ENCODE assay signal across 11 mouse cellular contexts in genomic region chr5:105589119-105589518, GRCm38 (mm10).
"Had no signal": no experiment of that assay in that cellular context is flagged by ENCODE, and none has a peak within 500 bp of the region (broad histone marks: within the 10 kb centered on the region; RNA-seq: fewer than 3 reads in every experiment).

No protein-coding gene starts in this region.

- DNase-seq: kidney, adult 11 months; kidney, adult 9 months; kidney, postnatal 10 days; left cerebral cortex, postnatal 4 days; lung, adult 2 months; lung, postnatal 36 days; retina, postnatal 1 day; right cerebral cortex, postnatal 14 days; thymus, postnatal 14 days had no signal

- ATAC-seq: lung, postnatal 0 days; midbrain, embryonic 13.5 days had no signal
